Mouse (Mus musculus) cerebellum, adult 9-10 months (tissue): ENCODE data around the gene Hnrnpab.
"Not testable (repeated sequence)": the region's sequence is repeated elsewhere in the genome, so short reads cannot be mapped to it uniquely, and the experiment has no call there.

Experiments
- DNase-seq: peaks from one replicate; pipeline ENCODE4 v3.0.0; 2022

The Hnrnpab gene

GRCm38 (mm10) chr11:51633721-51634120, 27.1 kb upstream of the Hnrnpab start:
- DNase-seq = no peak

- DNase-seq = not testable (repeated sequence)
Measured at GRCm38 (mm10) chr11:51633200-51633599, 26.6 kb upstream of the Hnrnpab start.

GRCm38 (mm10) chr11:51632130-51632753, 25.6 kb upstream of the Hnrnpab start:
- no peak for DNase-seq

GRCm38 (mm10) chr11:51629651-51630314, 23.1 kb upstream of the Hnrnpab start:
- no peak for DNase-seq

GRCm38 (mm10) chr11:51627907-51628306, 21.3 kb upstream of the Hnrnpab start:
- no peak for DNase-seq

GRCm38 (mm10) chr11:51627425-51627824, 20.8 kb upstream of the Hnrnpab start:
- DNase-seq = peak; percentile 68

GRCm38 (mm10) chr11:51625187-51625820, 18.7 kb upstream of the Hnrnpab start:
- no peak for DNase-seq

- DNase-seq = no peak
Measured at GRCm38 (mm10) chr11:51622971-51623491, 16.4 kb upstream of the Hnrnpab start.

GRCm38 (mm10) chr11:51621776-51622175, 15.1 kb upstream of the Hnrnpab start:
- no peak for DNase-seq

GRCm38 (mm10) chr11:51620084-51620483, 13.4 kb upstream of the Hnrnpab start:
- DNase-seq = no peak

- peak; percentile 98 for DNase-seq
Measured at GRCm38 (mm10) chr11:51619409-51620060, 12.9 kb upstream of the Hnrnpab start, which contains the start of gene Nhp2. Gene Nhp2, plus strand, starts transcription at chr11:51619735.

- DNase-seq = no peak
Measured at GRCm38 (mm10) chr11:51618894-51619408, 12.3 kb upstream of the Hnrnpab start.

- DNase-seq = peak; percentile 85
Measured at GRCm38 (mm10) chr11:51617693-51618092, 11.0 kb upstream of the Hnrnpab start.

- not testable (repeated sequence) for DNase-seq
Measured at GRCm38 (mm10) chr11:51616113-51616512, 9.5 kb upstream of the Hnrnpab start.

- DNase-seq = no peak
Measured at GRCm38 (mm10) chr11:51615601-51616000, 9.0 kb upstream of the Hnrnpab start.

- DNase-seq = no peak
Measured at GRCm38 (mm10) chr11:51615129-51615528, 8.5 kb upstream of the Hnrnpab start.

GRCm38 (mm10) chr11:51614256-51614655, 7.6 kb upstream of the Hnrnpab start:
- no peak for DNase-seq

GRCm38 (mm10) chr11:51609940-51610339, 3.3 kb upstream of the Hnrnpab start:
- DNase-seq = not testable (repeated sequence)

- DNase-seq = no peak
Measured at GRCm38 (mm10) chr11:51609266-51609909, 2.7 kb upstream of the Hnrnpab start.

- no peak for DNase-seq
Measured at GRCm38 (mm10) chr11:51607096-51607738, 570 bp upstream of the Hnrnpab start.

- DNase-seq = peak; percentile 76
Measured at GRCm38 (mm10) chr11:51605602-51606446, 823 bp downstream of the Hnrnpab start.
